Mouse (Mus musculus) 3T3-L1 (cell line): ENCODE measurements around the gene Snd1.
A peak's percentile ranks its signal among the peaks of the same experiment; 100 is the strongest.

ENCODE experiments used
- DNase-seq: peaks from one replicate; pipeline ENCODE4 v3.0.0-alpha.2; 2015; ENCODE audit warnings: low read depth, low spot score

Snd1 gene

DNA sequence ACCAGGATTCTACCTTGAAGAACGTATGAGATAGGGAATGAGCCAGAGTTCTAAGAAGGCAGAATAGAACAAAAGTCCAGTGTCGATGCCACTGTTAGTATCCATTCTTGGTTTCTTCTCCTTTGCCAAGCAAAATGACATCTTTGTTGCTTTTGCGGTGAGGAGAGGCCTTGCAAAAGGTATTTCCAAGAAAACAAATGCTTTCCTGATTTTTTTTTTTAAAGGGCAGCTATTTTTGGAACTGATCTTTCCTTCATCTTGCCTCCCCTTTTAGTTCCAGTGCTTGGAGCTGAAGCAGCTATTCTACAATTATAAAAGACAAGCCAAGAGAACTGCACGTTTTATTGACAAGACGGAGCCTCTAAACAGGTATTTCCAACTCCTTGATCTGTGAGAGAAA, at the start of gene Snd1:
Gene Snd1, plus strand, starts transcription at position 301 of the 400 bp plus-strand sequence.
- no peak for DNase-seq

GRCm38 (mm10) chr6:28427096-28427839, 47.7 kb upstream of the Snd1 start, which contains the start of gene Fscn3:
TSS of gene Fscn3 (plus strand) at chr6:28427789.
- no peak for DNase-seq

DNA sequence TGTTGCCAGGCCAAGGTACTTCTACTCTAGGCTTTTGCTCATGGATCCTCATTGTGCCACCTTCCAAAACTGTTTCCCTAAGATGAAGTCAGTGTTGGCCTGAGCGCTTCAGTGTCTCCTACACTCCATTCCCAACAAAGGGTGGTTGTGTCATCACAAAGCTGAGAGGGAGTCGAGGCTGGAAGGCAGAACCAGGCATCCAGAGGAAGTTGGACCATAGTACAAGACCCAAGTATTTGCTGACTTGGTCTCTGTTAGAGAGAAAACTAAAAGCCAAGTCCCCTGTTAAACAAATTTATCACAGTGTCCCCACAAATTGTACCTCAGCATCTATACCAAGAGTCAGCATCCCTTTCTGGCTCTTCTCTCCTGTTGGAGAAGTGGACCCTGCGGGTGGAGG, 46.6 kb upstream of the Snd1 start, which contains the start of gene Gcc1:
Gene Gcc1, minus strand, starts transcription at position 101 of the 400 bp plus-strand sequence.
- DNase-seq, result no peak

- DNase-seq, result no peak
Measured at GRCm38 (mm10) chr6:28429870-28430269, 45.1 kb upstream of the Snd1 start.

DNA sequence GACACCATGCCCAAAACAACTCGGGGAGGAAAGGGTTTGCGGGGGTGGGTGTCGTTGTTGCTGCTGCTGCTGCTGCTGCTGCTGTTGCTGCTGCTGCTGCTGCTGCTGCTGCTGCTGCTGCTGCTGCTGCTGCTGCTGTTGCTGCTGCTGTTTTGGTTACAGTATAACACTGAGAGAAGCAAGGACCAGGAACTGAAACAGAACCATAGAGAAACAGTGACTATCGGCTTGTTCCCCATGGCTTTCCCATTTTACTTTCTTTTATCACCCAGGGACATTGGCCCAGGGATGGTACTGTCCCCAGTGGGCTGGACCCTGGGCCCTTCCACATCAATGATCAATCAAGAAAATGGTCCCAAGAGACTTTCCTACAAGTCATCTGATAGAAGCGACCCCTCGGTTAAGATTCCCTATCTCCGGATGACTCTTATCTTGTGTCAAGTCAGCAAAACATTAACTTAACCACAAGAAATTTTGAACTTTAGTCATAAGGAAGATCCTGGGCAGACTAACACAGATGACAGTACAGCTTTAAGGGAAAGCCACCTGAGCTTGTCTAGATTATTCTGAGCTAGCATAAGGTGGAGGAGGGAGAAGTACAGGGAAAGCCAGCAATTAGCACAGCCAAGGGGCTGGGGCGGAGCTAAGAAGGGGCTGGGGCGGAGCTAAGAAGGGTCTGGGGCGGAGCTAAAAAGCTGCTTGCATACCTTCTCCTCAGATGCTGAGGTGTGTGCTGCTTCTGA, 44.0 kb upstream of the Snd1 start:
- no peak for DNase-seq

DNA sequence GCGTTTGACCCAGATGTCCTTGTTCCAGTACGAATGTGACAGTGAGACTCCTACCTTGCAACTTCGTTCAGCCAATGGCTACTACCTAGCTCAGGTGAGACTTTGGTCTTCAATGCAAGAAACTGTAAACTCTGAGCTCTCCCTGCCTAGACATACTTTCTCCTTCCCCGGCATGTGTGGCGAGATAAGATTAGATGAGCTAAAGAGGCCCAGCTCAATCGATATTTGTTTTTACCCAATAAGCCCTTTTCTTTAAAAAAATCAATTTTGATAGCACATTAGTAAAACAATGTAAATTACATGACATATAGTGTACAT, 43.4 kb upstream of the Snd1 start:
- DNase-seq, result no peak

GRCm38 (mm10) chr6:28447937-28448336, 27.0 kb upstream of the Snd1 start:
- DNase-seq, result no peak

- no peak for DNase-seq
Measured at GRCm38 (mm10) chr6:28449253-28449652, 25.7 kb upstream of the Snd1 start, which contains the start of gene Pax4. TSS of gene Pax4 (minus strand) at chr6:28449353.

- DNase-seq, result no peak
Measured at GRCm38 (mm10) chr6:28450481-28450880, 24.5 kb upstream of the Snd1 start.

GRCm38 (mm10) chr6:28450977-28451376, 24.0 kb upstream of the Snd1 start:
- DNase-seq, result no peak

DNA sequence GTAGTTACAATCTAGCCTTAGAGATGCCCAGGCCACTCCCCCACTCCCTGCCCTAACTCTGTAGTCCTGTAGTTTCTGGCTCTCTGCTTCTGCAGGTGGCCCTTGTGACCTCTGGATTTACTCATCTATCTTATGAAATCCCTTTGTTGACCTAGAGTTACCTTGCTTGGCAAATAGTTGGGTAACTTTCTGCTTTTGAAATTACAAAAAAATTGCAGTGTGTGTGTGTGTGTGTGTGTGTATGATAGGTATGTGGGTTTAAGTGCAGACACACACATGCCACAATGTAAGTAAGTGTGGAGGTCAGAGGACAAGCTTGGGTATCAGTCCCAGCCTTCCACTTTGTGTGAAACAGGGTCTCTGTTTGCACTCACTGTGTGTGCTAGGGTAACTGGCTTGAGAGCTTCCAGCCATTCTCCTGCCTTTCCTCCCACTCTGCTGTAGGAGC, 15.7 kb upstream of the Snd1 start:
- DNase-seq, result no peak

GRCm38 (mm10) chr6:28460534-28460933, 14.4 kb upstream of the Snd1 start:
- no peak for DNase-seq

DNA sequence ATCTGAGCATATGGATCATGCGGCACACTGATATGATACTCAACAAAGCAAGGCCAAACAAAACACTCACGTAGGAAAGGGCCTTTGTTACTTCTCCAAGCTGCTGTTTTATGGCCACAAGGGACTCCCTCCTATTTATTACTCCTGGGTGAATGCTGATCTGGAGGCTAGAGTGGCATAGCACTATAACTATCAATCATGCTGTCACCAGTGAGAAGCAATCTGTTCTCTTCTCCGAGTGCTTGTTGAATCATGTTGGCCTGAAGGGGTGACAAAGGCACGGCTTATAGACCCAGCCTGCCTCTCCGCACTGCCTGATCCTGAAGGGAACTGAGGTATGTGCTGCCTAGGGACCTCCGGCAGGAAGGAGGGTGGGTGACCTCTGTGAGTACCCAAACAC, 10.3 kb upstream of the Snd1 start:
- DNase-seq, result no peak

DNA sequence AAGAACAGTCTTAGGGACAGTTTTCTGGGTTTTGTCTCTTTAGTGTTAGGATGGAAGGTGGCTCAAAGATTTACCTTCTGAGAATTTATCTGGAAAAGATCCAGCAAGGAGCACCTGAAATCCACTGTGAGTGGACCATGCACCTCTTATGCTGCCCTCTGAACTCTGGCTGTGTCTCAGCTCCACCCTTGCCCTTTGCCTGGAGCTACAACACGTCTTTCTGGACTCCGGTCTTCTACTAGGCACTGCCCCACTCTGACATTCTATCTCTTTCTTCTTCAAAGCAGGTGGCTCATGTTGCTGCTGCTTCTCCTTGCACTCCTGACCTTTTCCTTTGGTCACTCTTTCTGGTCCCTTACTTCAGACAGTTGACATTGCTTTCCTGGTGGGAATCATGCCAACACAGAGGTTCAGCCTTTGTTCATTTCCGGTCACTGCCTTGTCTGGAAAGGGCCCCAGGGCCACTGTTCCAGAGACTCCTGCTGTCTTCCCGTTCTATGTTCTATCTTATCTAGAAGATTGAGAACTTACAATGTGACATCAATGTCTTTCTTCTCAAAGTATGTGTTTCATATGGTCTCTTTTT, 4.8 kb upstream of the Snd1 start:
- no peak for DNase-seq

DNA sequence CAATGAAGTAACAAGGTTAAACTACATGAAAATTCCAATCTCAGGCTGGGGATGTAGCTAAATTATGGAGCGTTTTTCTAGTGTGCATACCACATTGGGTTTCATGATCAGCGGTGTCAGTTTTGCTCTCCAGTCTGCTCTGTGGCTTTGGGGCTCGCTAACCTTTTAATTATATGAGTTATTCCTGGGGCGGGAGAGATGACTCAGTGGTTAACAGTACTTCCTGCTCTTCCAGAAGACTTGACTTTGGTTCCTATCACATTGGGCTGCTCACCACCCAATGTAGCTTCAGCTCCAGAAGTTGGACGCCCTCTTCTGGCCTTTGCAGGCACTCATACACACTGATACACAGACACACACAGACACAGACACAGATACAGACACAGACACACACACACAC, 4.3 kb upstream of the Snd1 start:
- DNase-seq, result peak; percentile 65

- DNase-seq, result peak; percentile 87
Measured at GRCm38 (mm10) chr6:28471284-28472035, 3.5 kb upstream of the Snd1 start.

- DNase-seq, result peak; percentile 79
Measured at GRCm38 (mm10) chr6:28474211-28474610, 728 bp upstream of the Snd1 start.

- DNase-seq, result peak; percentile 100
Measured at GRCm38 (mm10) chr6:28479865-28480751, 5.2 kb downstream of the Snd1 start.

- DNase-seq, result peak; percentile 65
Measured at GRCm38 (mm10) chr6:28480752-28481492, 6.0 kb downstream of the Snd1 start.

GRCm38 (mm10) chr6:28482711-28483315, 7.9 kb downstream of the Snd1 start:
- no peak for DNase-seq
